Mouse (Mus musculus) neural tube, embryonic 12.5 days (tissue): ENCODE results near the gene Zfp128. TPM values are rescaled to one million over a fixed set of nuclear protein-coding genes. Genes with fewer than 3 reads are reported as not detected.
A peak's percentile ranks its signal among the peaks of the same experiment; 100 is the strongest.
"Not testable (repeated sequence)": the region's sequence is repeated elsewhere in the genome, so short reads cannot be mapped to it uniquely, and the experiment has no call there.

Experiments
- ATAC-seq: fragments of 200-750 bp; cut with Nextera tagmentation; 2 replicates; pipeline ENCODE4 v1.8.0; 2017; ENCODE audit warnings: low read depth, mild to moderate bottlenecking, moderate TSS enrichment, moderate library complexity; ENCODE audit not compliant: low FRiP score
- H3K27ac ChIP-seq: fragments of 300-500 bp; sonication (generic); 2 replicates; pipeline ENCODE4 v1.5.1; 2016
- H3K27me3 ChIP-seq: fragments of 300-500 bp; sonication (generic); replicated peaks from 2 replicates; pipeline ENCODE4 v1.6.1; 2016; ENCODE audit warnings: mild to moderate bottlenecking
- H3K36me3 ChIP-seq: fragments of 300-500 bp; sonication (generic); 2 replicates; pipeline ENCODE4 v1.6.1; 2016; ENCODE audit warnings: mild to moderate bottlenecking
- H3K4me1 ChIP-seq: fragments of 300-500 bp; sonication (generic); 2 replicates; pipeline ENCODE4 v1.6.1; 2016
- H3K4me2 ChIP-seq: fragments of 300-500 bp; sonication (generic); replicated peaks from 2 replicates; pipeline ENCODE4 v1.6.1; 2016; ENCODE audit warnings: mild to moderate bottlenecking
- H3K4me3 ChIP-seq: fragments of 300-500 bp; sonication (generic); 2 replicates; pipeline ENCODE4 v1.5.1; 2016
- H3K9ac ChIP-seq: fragments of 300-500 bp; sonication (generic); 2 replicates; pipeline ENCODE4 v1.6.1; 2016; ENCODE audit warnings: mild to moderate bottlenecking
- H3K9me3 ChIP-seq: fragments of 300-500 bp; sonication (generic); 2 replicates; pipeline ENCODE4 v1.6.1; 2016; ENCODE audit warnings: mild to moderate bottlenecking
- WGBS: fragments of 180-500 bp; shearing (Covaris S2); methylation state at CpG from one replicate; pipeline ENCODE4 v1.1.7; 2016; 5-methylcytosine and 5-hydroxymethylcytosine counted together
- polyA plus RNA-seq: library from polyadenylated mRNA; unstranded; fragments of >200 nt; fragmentation: Nextera tagmentation; extraction: Ambion mirVana; gene quantifications from 2 replicates; pipeline ENCODE4 v1.2.1, GENCODE M21; 2016

The Zfp128 gene
- polyA plus RNA-seq, 1 experiment from 2014 or later, result 6.1 TPM

- no peak within 1 kb of the TSS for H3K27ac ChIP-seq
- peak within 1 kb of the TSS; percentile 60 for H3K4me2 ChIP-seq
- 6% methylated on average over 36 of the region's 36 CpGs for WGBS
- no peaks in the 10 kb centered on the region for H3K36me3 ChIP-seq
- H3K9me3 ChIP-seq, result no peaks in the 10 kb centered on the region
- no peaks in the 10 kb centered on the region for H3K4me1 ChIP-seq
- H3K27me3 ChIP-seq, result no peaks in the 10 kb centered on the region
- ATAC-seq, result peak; percentile 98
- peak within 1 kb of the TSS; percentile 59 for H3K4me3 ChIP-seq
- H3K9ac ChIP-seq, result peak within 1 kb of the TSS; percentile 57
Measured at GRCm38 (mm10) chr7:12897655-12898410, 16.9 kb downstream of the Zfp128 start, which contains the start of gene Zscan22. TSS of gene Zscan22 (plus strand) at chr7:12897815.

- WGBS, result 90% methylated on average over 5 of the region's 5 CpGs
- H3K36me3 ChIP-seq, result peaks cover 28% of the 10 kb centered on the region
- H3K27me3 ChIP-seq, result no peaks in the 10 kb centered on the region
- no peaks in the 10 kb centered on the region for H3K4me1 ChIP-seq
- no peak overlapping the region for H3K9ac ChIP-seq
- no peak overlapping the region for H3K4me3 ChIP-seq
- no peaks in the 10 kb centered on the region for H3K9me3 ChIP-seq
- H3K4me2 ChIP-seq, result no peak overlapping the region
- no peak overlapping the region for H3K27ac ChIP-seq
- no peak for ATAC-seq
Measured at GRCm38 (mm10) chr7:12901517-12901916, 20.5 kb downstream of the Zfp128 start.

GRCm38 (mm10) chr7:12903623-12904022, 22.6 kb downstream of the Zfp128 start:
- Histone ChIP-seq H3K36me3 (peaks cover 49% of the 10 kb centered on the region), H3K4me3 (no peak overlapping the region), H3K27ac (no peak overlapping the region), H3K9ac (no peak overlapping the region), H3K4me2 (no peak overlapping the region), H3K4me1 (no peaks in the 10 kb centered on the region), H3K27me3 (no peaks in the 10 kb centered on the region), H3K9me3 (no peaks in the 10 kb centered on the region)
- ATAC-seq, result no peak
- WGBS, result 43% methylated on average over 10 of the region's 10 CpGs

GRCm38 (mm10) chr7:12905146-12905545, 24.2 kb downstream of the Zfp128 start:
- Histone ChIP-seq H3K27ac (no peak overlapping the region), H3K9ac (no peak overlapping the region), H3K36me3 (peaks cover 49% of the 10 kb centered on the region), H3K9me3 (no peaks in the 10 kb centered on the region), H3K4me1 (peaks cover 6% of the 10 kb centered on the region; the same call in 1 of the 2 replicates), H3K4me3 (no peak overlapping the region), H3K27me3 (no peaks in the 10 kb centered on the region), H3K4me2 (no peak overlapping the region)
- 97% methylated on average over 1 of the region's 1 CpGs for WGBS
- ATAC-seq, result no peak

GRCm38 (mm10) chr7:12909498-12909962, 28.6 kb downstream of the Zfp128 start:
- no peaks in the 10 kb centered on the region for H3K27me3 ChIP-seq
- 43% methylated on average over 7 of the region's 7 CpGs for WGBS
- H3K9ac ChIP-seq, result peak overlapping the region; percentile 61
- peak; percentile 62 for ATAC-seq
- H3K4me1 ChIP-seq, result peaks cover 6% of the 10 kb centered on the region; the same call in 1 of the 2 replicates
- H3K4me2 ChIP-seq, result peak overlapping the region; percentile 59
- H3K36me3 ChIP-seq, result peaks cover 39% of the 10 kb centered on the region
- H3K27ac ChIP-seq, result peak overlapping the region; percentile 46; the same call in 1 of the 2 replicates
- H3K9me3 ChIP-seq, result no peaks in the 10 kb centered on the region
- H3K4me3 ChIP-seq, result peak overlapping the region; percentile 42

DNA sequence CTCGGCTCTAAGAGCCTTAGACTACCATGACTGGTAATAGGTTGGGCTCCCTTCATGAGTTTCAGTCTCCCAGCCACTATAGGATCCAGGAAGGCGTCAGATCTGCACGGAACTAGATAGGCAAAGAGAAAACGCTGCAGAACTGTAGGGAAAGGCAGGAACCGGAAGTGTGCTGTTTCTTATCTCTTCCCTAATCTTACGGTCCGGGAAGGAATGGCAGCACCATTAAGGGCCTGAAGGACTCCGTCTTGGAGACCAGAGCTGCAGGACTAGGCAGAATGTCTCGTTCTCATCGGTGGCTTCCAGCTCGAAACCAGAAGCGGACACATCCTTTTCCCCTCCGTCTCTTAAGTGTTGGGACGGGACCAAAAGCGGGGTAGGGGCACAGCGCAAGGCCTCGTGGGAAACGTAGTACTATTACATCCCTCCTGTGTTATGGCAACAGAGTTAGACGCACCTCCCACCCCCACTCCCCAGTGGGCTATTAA, 29.2 kb downstream of the Zfp128 start:
- H3K36me3 ChIP-seq, result peaks cover 33% of the 10 kb centered on the region
- peak overlapping the region; percentile 42 for H3K4me3 ChIP-seq
- ATAC-seq, result peak; percentile 85
- peaks cover 6% of the 10 kb centered on the region; the same call in 1 of the 2 replicates for H3K4me1 ChIP-seq
- 7% methylated on average over 19 of the region's 19 CpGs for WGBS
- peak overlapping the region; percentile 46 for H3K27ac ChIP-seq
- no peaks in the 10 kb centered on the region for H3K27me3 ChIP-seq
- H3K9me3 ChIP-seq, result no peaks in the 10 kb centered on the region
- peak overlapping the region; percentile 59 for H3K4me2 ChIP-seq
- peak overlapping the region; percentile 61 for H3K9ac ChIP-seq

- ATAC-seq, result no peak
- no peak overlapping the region for H3K9ac ChIP-seq
- peaks cover 6% of the 10 kb centered on the region; the same call in 1 of the 2 replicates for H3K4me1 ChIP-seq
Measured at GRCm38 (mm10) chr7:12913556-12913955, 32.6 kb downstream of the Zfp128 start.

DNA sequence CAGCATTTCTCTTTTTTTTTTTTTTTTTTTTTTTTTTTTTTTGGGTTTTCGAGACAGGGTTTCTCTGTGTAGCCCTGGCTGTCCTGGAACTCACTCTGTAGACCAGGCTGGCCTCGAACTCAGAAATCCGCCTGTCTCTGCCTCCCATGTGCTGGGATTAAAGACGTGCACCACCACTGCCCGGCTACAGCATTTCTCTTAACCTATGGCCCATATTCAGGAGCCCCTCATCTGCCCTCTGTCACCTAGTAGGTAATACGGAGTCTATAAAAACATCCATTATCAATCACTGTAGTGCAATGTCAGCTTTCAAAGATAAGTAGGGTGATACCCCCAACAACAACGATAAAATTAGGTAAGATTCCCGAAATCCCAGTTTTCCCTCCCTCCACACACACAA, 39.5 kb downstream of the Zfp128 start:
- H3K9me3 ChIP-seq, H3K27ac ChIP-seq, ATAC-seq, H3K27me3 ChIP-seq, H3K9ac ChIP-seq, H3K4me3 ChIP-seq: not testable (repeated sequence)
- WGBS, result 88% methylated on average over 7 of the region's 8 CpGs
- Histone ChIP-seq H3K36me3 (peaks cover 23% of the 10 kb centered on the region), H3K4me2 (peak overlapping the region; percentile 82; the same call in 1 of the 2 replicates), H3K4me1 (peaks cover 11% of the 10 kb centered on the region)

More at GRCm38 (mm10) chr7:12913556-12913955, 32.6 kb downstream of the Zfp128 start:
- peaks cover under 1% of the 10 kb centered on the region; the same call in 1 of the 2 replicates for H3K36me3 ChIP-seq
- H3K4me2 ChIP-seq, result no peak overlapping the region
- H3K27ac ChIP-seq, result no peak overlapping the region
- no peaks in the 10 kb centered on the region for H3K27me3 ChIP-seq
- no peaks in the 10 kb centered on the region for H3K9me3 ChIP-seq
- no peak overlapping the region for H3K4me3 ChIP-seq

GRCm38 (mm10) chr7:12921318-12921704, 40.3 kb downstream of the Zfp128 start:
- peaks cover 31% of the 10 kb centered on the region for H3K36me3 ChIP-seq
- H3K4me2 ChIP-seq, result peak overlapping the region; percentile 82
- H3K9me3 ChIP-seq, result no peaks in the 10 kb centered on the region
- peak overlapping the region; percentile 71 for H3K9ac ChIP-seq
- H3K4me1 ChIP-seq, result peaks cover 11% of the 10 kb centered on the region
- H3K27ac ChIP-seq, result peak overlapping the region; percentile 75
- WGBS, result 0% methylated on average over 3 of the region's 3 CpGs
- peaks cover 5% of the 10 kb centered on the region for H3K27me3 ChIP-seq
- H3K4me3 ChIP-seq, result peak overlapping the region; percentile 86
- peak; percentile 19; the same call in 1 of the 2 replicates for ATAC-seq

GRCm38 (mm10) chr7:12921705-12922465, 40.9 kb downstream of the Zfp128 start, which contains the start of gene Rps5:
TSS of gene Rps5 (plus strand) at chr7:12922290.
- H3K36me3 ChIP-seq, result peaks cover 37% of the 10 kb centered on the region
- no peaks in the 10 kb centered on the region for H3K9me3 ChIP-seq
- peaks cover 11% of the 10 kb centered on the region for H3K4me1 ChIP-seq
- H3K27ac ChIP-seq, result peak within 1 kb of the TSS; percentile 75
- peak within 1 kb of the TSS; percentile 93 for H3K4me2 ChIP-seq
- peaks cover 11% of the 10 kb centered on the region for H3K27me3 ChIP-seq
- under 1% methylated on average over 55 of the region's 55 CpGs for WGBS
- peak within 1 kb of the TSS; percentile 77 for H3K9ac ChIP-seq
- peak within 1 kb of the TSS; percentile 86 for H3K4me3 ChIP-seq
- peak; percentile 98 for ATAC-seq

- Histone ChIP-seq H3K36me3 (peaks cover 42% of the 10 kb centered on the region), H3K27ac (no peak overlapping the region), H3K9me3 (no peaks in the 10 kb centered on the region), H3K4me3 (peak overlapping the region; percentile 86), H3K27me3 (peaks cover 19% of the 10 kb centered on the region), H3K4me1 (peaks cover 13% of the 10 kb centered on the region), H3K4me2 (peak overlapping the region; percentile 93), H3K9ac (peak overlapping the region; percentile 77)
- 3% methylated on average over 8 of the region's 8 CpGs for WGBS
- ATAC-seq, result no peak
Measured at GRCm38 (mm10) chr7:12922729-12923128, 41.8 kb downstream of the Zfp128 start.

DNA sequence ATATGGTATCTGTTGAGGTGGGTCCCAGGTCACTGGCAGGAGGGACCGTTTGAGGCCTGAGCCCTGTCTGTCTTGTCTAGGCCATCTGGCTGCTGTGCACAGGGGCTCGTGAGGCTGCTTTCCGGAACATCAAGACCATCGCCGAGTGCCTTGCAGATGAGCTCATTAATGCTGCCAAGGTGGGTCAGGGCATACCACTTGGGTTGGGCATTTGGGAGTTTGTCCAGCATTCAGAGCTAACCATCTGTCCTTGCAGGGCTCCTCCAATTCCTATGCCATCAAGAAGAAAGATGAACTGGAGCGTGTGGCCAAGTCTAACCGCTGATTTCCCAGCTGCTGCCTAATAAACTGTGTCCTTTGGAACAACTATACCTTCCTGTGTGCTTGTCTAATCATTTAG, 45.3 kb downstream of the Zfp128 start:
- Histone ChIP-seq H3K4me3 (no peak overlapping the region), H3K9me3 (no peaks in the 10 kb centered on the region), H3K9ac (no peak overlapping the region), H3K27me3 (peaks cover 30% of the 10 kb centered on the region), H3K4me2 (no peak overlapping the region), H3K27ac (no peak overlapping the region), H3K36me3 (peaks cover 50% of the 10 kb centered on the region), H3K4me1 (peaks cover 19% of the 10 kb centered on the region)
- ATAC-seq, result no peak
- WGBS, result 88% methylated on average over 7 of the region's 7 CpGs
